Mouse (Mus musculus) ovary, adult 18-20 months (tissue): Measurements from ENCODE around the gene Bag3.
"Not testable (repeated sequence)": the region's sequence is repeated elsewhere in the genome, so short reads cannot be mapped to it uniquely, and the experiment has no call there.

ENCODE experiments used
- DNase-seq: peaks from one replicate; pipeline ENCODE4 v3.0.0; 2022; ENCODE audit warnings: low spot score, mixed read lengths

The Bag3 gene

DNA sequence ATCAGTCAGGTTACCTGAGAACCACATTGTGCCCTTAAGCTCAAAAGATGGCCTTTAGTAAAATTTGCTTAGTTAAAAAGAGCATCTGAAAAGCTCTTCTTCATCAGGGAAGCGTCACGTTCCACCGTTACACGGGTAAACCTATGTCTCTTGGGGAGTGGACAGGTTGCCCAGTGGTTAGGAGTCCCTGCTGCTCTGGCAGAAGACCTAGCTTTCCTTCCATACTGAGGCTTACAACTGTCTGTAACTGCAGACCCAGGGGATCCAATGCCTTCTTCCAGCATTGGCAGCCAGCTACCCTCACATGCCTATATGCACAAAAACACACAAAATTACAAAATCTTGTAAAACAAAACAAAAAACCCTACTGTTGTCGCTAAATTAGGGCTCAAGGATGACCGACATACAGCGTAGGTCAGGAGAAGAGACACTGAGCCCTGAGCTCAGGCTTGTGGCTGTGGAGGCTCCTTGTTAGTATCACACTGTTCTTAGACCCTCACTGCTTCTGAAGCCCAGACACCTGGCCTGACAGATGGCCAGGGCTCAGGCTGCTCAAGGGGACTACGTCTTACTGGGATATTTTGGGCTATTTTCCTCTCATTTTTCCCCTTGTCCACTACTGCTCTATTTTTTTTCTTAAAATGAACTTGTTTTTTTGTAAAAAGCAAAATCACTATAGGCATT lies 44.3 kb downstream of the Bag3 start:
- no peak for DNase-seq

DNA sequence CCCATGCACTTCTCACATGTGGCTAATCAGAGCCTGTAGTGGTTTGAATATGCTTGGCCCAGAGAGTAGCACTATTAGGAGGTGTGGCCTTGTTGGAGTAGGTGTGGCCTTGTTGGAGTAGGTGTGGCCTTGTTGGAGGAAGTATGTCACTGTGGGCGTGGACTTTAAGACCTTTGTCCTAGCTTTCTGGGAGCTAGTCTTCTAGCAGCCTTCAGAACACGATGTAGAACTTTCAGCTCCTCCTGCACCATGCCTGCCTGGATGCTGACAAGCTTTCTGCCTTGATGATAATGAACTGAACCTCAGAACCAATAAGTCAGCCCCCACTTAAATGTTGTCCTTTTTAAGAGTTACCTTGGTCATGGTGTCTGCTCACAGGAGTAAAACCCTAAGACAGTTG lies 46.0 kb downstream of the Bag3 start:
- DNase-seq: not testable (repeated sequence)

DNA sequence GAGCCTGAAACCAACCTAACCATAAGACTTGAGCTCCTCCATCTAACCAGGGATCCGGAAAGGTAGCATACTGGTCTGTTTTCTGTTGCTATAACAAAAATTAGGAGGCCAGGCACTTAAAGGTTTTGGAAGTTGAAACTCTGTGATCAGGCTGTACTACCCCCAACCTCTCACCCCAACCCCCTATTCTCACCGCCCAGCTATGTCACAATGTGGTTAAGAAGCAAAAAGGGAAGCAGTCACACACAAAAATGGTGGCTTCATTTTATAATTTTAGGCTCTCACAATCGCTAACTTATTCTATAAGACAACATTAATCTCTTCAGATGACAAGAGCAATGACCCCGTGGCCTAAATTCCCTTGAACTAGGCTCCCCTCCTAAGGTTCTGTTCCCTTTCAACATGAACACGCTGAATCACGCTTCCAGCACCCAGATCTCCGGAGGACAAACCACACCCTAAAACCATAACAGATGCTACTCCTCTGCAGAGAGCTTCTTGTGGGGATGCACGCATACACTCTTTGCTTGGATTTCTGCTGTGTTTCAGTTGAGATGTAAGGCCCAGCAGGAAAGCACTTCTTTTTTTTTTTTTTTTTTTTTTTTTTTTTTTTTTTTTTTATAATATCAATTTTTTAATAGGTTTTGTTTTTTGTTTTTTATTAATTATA lies 46.7 kb downstream of the Bag3 start:
- no peak for DNase-seq

DNA sequence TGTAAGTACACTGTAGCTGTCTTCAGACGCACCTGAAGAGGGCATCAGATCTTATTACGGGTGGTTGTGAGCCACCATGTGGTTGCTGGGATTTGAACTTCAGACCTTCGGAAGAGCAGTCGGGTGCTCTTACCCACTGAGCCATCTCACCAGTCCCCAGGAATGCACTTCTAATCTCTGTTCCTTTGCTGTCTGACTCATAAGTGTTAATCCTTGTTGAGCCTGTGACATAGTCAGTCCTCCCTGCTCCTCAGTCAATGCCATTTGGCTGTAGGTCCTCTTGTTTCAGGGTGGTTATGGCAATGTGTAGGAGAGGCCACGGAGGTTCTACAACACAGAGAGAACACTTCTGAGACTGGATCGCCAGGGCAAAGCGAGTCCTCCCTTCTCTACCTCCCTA lies 47.2 kb downstream of the Bag3 start:
- DNase-seq: not testable (repeated sequence)

GRCm38 (mm10) chr7:128572030-128572429 lies 48.6 kb downstream of the Bag3 start:
- no peak for DNase-seq

DNA sequence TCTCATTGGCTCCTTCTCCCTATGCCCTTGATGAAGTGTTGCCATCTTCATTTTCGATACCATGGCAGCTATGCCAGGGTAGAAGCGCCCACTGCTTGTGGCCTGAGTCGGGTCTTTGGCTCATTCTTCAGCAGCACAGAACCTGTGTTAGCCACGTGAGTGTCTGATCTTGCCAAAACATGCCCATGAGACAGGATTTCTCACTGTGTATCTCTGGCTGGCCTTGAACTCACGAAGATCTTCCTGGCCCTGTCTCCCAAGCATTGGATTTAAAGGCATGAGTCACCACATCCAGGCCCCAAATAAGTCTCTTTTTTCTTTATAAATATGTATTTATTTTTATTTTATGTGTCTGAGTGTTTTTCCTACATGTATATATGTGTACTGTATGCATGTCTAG lies 51.8 kb downstream of the Bag3 start:
- DNase-seq: no peak

GRCm38 (mm10) chr7:128575794-128576193 lies 52.4 kb downstream of the Bag3 start:
- DNase-seq: no peak

GRCm38 (mm10) chr7:128577607-128578006 lies 54.2 kb downstream of the Bag3 start:
- no peak for DNase-seq

- DNase-seq: no peak
These were observed 55.0 kb downstream of the Bag3 start for GRCm38 (mm10) chr7:128578199-128578945.

- no peak for DNase-seq
These were observed 56.0 kb downstream of the Bag3 start for GRCm38 (mm10) chr7:128579381-128579780.

- no peak for DNase-seq
These were observed 56.9 kb downstream of the Bag3 start for GRCm38 (mm10) chr7:128580318-128580717.

DNA sequence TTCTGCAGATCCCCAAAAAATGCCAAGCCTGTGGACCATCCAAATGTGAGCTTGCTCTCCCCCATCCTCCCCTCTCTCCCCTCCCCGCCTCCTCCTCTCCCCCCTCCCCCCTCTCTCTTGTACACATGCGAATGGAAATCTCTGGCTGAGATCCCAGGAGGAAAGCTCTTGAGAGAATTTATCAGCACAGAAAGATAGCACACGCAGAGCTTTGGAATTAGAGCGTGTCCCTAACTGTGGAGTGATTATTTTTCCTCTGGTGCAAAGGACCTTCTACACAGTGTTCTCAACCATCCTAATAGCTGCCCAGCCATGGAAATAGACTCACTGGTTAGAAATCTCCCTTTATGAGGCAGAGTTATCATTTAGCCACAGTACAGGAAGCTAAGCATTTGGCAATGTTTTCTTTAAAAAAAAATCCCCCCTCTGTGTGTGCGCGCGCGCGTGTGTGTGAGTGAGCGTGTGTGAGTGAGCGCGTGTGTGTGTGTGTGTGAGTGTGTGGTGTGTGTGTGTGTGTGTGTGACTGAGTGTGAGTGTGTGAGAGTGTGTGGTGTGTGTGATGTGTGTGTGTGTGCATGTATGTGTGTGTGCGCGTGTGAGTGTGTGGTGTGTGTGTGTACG lies 58.6 kb downstream of the Bag3 start:
- peak; percentile 20 for DNase-seq

DNA sequence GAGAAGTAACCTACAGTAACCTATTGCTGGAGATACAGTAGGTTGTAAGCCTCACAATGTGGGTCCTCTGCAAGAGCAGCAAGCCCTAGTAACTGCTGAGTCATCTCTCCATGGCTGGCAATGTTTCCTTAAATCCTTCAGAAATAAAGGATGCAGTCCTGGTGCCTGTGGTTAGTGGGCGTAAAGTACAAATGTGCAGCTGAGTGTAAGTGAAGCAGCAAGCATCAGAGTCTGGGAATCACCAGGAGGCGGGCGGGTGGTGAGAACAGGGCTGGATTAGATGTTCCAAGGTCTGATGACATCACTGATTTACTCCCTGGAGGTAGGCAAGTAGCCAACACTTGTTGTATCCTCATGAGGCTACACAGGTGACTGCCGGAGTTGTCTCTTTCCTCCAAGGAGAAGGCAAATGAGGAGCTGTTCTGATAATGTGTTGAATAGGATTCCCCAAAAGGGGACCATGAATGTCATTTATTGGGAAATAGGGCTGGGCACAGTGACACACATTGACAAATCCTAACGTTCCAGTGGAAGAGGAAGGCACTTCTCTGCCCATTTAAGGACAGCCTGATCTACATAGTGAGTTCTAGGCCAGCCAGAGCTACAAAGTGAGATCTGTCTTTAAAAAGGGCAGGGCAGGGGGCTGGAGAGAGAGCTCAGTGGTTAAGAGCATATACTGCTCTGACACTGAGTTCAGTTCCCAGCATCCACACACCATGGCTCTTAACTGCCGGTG lies 60.0 kb downstream of the Bag3 start:
- peak; percentile 30 for DNase-seq

DNA sequence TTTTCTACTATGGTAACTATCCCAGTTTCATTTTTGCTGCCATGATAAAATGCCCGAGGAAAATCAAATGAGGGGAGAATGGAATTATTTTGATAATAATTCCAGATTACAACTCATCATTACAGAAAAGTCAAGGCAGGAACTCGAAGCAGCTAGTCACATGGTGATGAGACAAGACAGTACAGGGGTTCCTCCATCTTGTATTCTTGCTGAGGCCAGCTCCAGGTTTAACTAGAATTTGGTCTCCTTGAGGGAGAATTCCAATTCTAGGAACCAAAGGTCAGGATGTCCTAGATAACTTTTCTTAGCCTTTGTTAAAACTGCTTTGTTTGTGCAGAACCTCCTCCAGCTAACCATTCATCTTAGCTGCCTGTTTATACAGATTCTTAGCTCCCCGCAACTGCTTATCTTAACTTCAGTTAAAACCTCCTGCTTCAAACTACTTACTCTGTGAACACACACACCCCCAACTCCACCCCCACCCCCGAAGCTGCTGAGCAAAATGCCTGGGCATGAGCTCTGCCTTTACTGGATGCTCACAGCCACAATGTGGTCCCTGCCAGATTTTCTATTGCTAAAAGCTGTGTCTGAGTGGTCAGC lies 64.0 kb downstream of the Bag3 start:
- no peak for DNase-seq

- DNase-seq: peak; percentile 52
These were observed 68.1 kb downstream of the Bag3 start for GRCm38 (mm10) chr7:128591345-128592084.

GRCm38 (mm10) chr7:128592118-128592935 lies 68.9 kb downstream of the Bag3 start:
- peak; percentile 31 for DNase-seq

- no peak for DNase-seq
These were observed 69.5 kb downstream of the Bag3 start for GRCm38 (mm10) chr7:128592936-128593241.

- no peak for DNase-seq
These were observed 72.9 kb downstream of the Bag3 start for GRCm38 (mm10) chr7:128596274-128596673.
